Mouse (Mus musculus) midbrain, embryonic 14.5 days (tissue): ENCODE measurements at regions not wholly inside any gene's neighbourhood (a gene's known extent, or its start where the extent isn't known, plus 50 kb on each side); places are given as distances from the start of the nearest gene placed in this dataset.
A peak's percentile ranks its signal among the peaks of the same experiment; 100 is the strongest.

Source experiments
- ATAC-seq: fragments of 200-750 bp; cut with Nextera tagmentation; 2 replicates; pipeline ENCODE4 v1.8.0; 2017; ENCODE audit warnings: moderate number of reproducible peaks, moderate library complexity; ENCODE audit not compliant: low FRiP score, low TSS enrichment
- DNase-seq: peaks from one replicate; pipeline ENCODE4 v3.0.0-alpha.2; 2015
- H3K27ac ChIP-seq: fragments of 300-500 bp; sonication (generic); replicated peaks from 2 replicates; pipeline ENCODE4 v1.5.1; 2014; ENCODE audit warnings: mild to moderate bottlenecking, low read depth, low read length, moderate library complexity
- H3K27me3 ChIP-seq: fragments of 300-500 bp; sonication (generic); 2 replicates; pipeline ENCODE4 v1.6.1; 2014; ENCODE audit warnings: low read length, control low read depth, mixed read lengths; ENCODE audit not compliant: control insufficient read depth, insufficient read depth
- H3K36me3 ChIP-seq: fragments of 300-500 bp; sonication (generic); 2 replicates; pipeline ENCODE4 v1.6.1; 2014; ENCODE audit warnings: low read length, control low read depth; ENCODE audit not compliant: control insufficient read depth, insufficient read depth
- H3K4me1 ChIP-seq: fragments of 300-500 bp; sonication (generic); 2 replicates; pipeline ENCODE4 v1.6.1; 2014; ENCODE audit warnings: mild to moderate bottlenecking, antibody characterized with exemption, low read length, control low read depth; ENCODE audit not compliant: control insufficient read depth, insufficient read depth
- H3K4me2 ChIP-seq: fragments of 300-500 bp; sonication (generic); 2 replicates; pipeline ENCODE4 v1.6.1; 2014; ENCODE audit warnings: mild to moderate bottlenecking, low read length, moderate library complexity
- H3K4me3 ChIP-seq: fragments of 300-500 bp; sonication (generic); replicated peaks from 2 replicates; pipeline ENCODE4 v1.5.1; 2014; ENCODE audit warnings: low read depth, low read length
- H3K9ac ChIP-seq: fragments of 300-500 bp; sonication (generic); replicated peaks from 2 replicates; pipeline ENCODE4 v1.6.1; 2014; ENCODE audit warnings: mild to moderate bottlenecking, low read length, moderate library complexity
- H3K9me3 ChIP-seq: fragments of 300-500 bp; sonication (generic); 2 replicates; pipeline ENCODE4 v1.6.1; 2016; ENCODE audit warnings: low read length, control low read depth, mixed read lengths; ENCODE audit not compliant: control insufficient read depth
- WGBS: fragments of 180-500 bp; shearing (Covaris S2); extraction: QIAGEN DNeasy Blood & Tissue Kit; methylation state at CpG from one replicate; pipeline ENCODE4 v1.1.7; 2014; 5-methylcytosine and 5-hydroxymethylcytosine counted together

GRCm38 (mm10) chr2:108919500-108920045 lies 361.0 kb upstream of the Kif18a start:
- H3K27me3 ChIP-seq: no peaks in the 10 kb centered on the region
- H3K36me3 ChIP-seq: no peaks in the 10 kb centered on the region
- H3K4me2 ChIP-seq: no peak overlapping the region
- no peak overlapping the region for H3K9ac ChIP-seq
- H3K9me3 ChIP-seq: no peaks in the 10 kb centered on the region
- H3K4me1 ChIP-seq: peaks cover 5% of the 10 kb centered on the region; the same call in 1 of the 2 replicates
- WGBS: 89% methylated on average over 3 of the region's 3 CpGs
- H3K27ac ChIP-seq: no peak overlapping the region
- no peak overlapping the region for H3K4me3 ChIP-seq
- DNase-seq (no peak), ATAC-seq (no peak)

- ATAC-seq (peak; percentile 42; the same call in 1 of the 2 replicates), DNase-seq (peak; percentile 52)
- H3K4me3 ChIP-seq: no peak overlapping the region
- peaks cover 5% of the 10 kb centered on the region; the same call in 1 of the 2 replicates for H3K4me1 ChIP-seq
- WGBS: 45% methylated on average over 5 of the region's 5 CpGs
- H3K27ac ChIP-seq: no peak overlapping the region
- no peak overlapping the region for H3K4me2 ChIP-seq
- no peaks in the 10 kb centered on the region for H3K36me3 ChIP-seq
- no peak overlapping the region for H3K9ac ChIP-seq
- H3K9me3 ChIP-seq: no peaks in the 10 kb centered on the region
- H3K27me3 ChIP-seq: no peaks in the 10 kb centered on the region
These were observed 360.4 kb upstream of the Kif18a start for GRCm38 (mm10) chr2:108920111-108920510.

- peak; percentile 79 for ATAC-seq
- H3K9ac ChIP-seq: no peak overlapping the region
- WGBS: 29% methylated on average over 5 of the region's 5 CpGs
- peak overlapping the region; percentile 34 for H3K27ac ChIP-seq
- H3K27me3 ChIP-seq: no peaks in the 10 kb centered on the region
- DNase-seq: peak; percentile 65
- no peak overlapping the region for H3K4me3 ChIP-seq
- H3K4me1 ChIP-seq: no peaks in the 10 kb centered on the region
- H3K9me3 ChIP-seq: no peaks in the 10 kb centered on the region
- H3K4me2 ChIP-seq: 0 out of 2 replicates have a peak overlapping the region, but pooled peaks have one; percentile 1
- H3K36me3 ChIP-seq: no peaks in the 10 kb centered on the region
These were observed 344.4 kb upstream of the Kif18a start for GRCm38 (mm10) chr2:108935981-108936762.

GRCm38 (mm10) chr2:108980921-108981320 lies 299.6 kb upstream of the Kif18a start:
- Histone ChIP-seq H3K27me3 (no peaks in the 10 kb centered on the region), H3K9ac (no peak overlapping the region), H3K36me3 (no peaks in the 10 kb centered on the region), H3K4me2 (no peak overlapping the region), H3K9me3 (no peaks in the 10 kb centered on the region), H3K4me3 (no peak overlapping the region), H3K27ac (no peak overlapping the region), H3K4me1 (no peaks in the 10 kb centered on the region)
- 88% methylated on average over 5 of the region's 5 CpGs for WGBS
- DNase-seq (no peak), ATAC-seq (no peak)

GRCm38 (mm10) chr2:109016223-109016622 lies 264.3 kb upstream of the Kif18a start:
- Histone ChIP-seq H3K9me3 (no peaks in the 10 kb centered on the region), H3K27ac (no peak overlapping the region), H3K27me3 (no peaks in the 10 kb centered on the region), H3K36me3 (no peaks in the 10 kb centered on the region), H3K9ac (no peak overlapping the region), H3K4me3 (no peak overlapping the region), H3K4me1 (no peaks in the 10 kb centered on the region), H3K4me2 (no peak overlapping the region)
- DNase-seq (no peak), ATAC-seq (no peak)
- WGBS: 65% methylated on average over 1 of the region's 1 CpGs

GRCm38 (mm10) chr2:109017018-109017707 lies 263.4 kb upstream of the Kif18a start:
- H3K9ac ChIP-seq: no peak overlapping the region
- no peaks in the 10 kb centered on the region for H3K27me3 ChIP-seq
- H3K4me3 ChIP-seq: no peak overlapping the region
- no peaks in the 10 kb centered on the region for H3K36me3 ChIP-seq
- H3K27ac ChIP-seq: no peak overlapping the region
- no peak overlapping the region for H3K4me2 ChIP-seq
- no peaks in the 10 kb centered on the region for H3K4me1 ChIP-seq
- no peaks in the 10 kb centered on the region for H3K9me3 ChIP-seq
- DNase-seq (no peak), ATAC-seq (no peak)
- WGBS: 86% methylated on average over 1 of the region's 1 CpGs

GRCm38 (mm10) chr2:109038131-109038695 lies 242.3 kb upstream of the Kif18a start:
- WGBS: 80% methylated on average over 6 of the region's 6 CpGs
- DNase-seq: no peak
- Histone ChIP-seq H3K9ac (no peak overlapping the region), H3K27ac (no peak overlapping the region), H3K9me3 (no peaks in the 10 kb centered on the region), H3K4me2 (no peak overlapping the region), H3K4me3 (no peak overlapping the region), H3K36me3 (no peaks in the 10 kb centered on the region), H3K4me1 (no peaks in the 10 kb centered on the region), H3K27me3 (no peaks in the 10 kb centered on the region)
- no peak for ATAC-seq
